Mouse (Mus musculus) CH12.LX (cell line): ENCODE data around the gene Epha6.

Experiments used
- CTCF ChIP-seq, 2 experiments: IDR thresholded peaks in 1 of 2; conservative IDR thresholded peaks in 1 of 2; 2 replicates each; pipeline ENCODE4 v1.5.1; 2011 to 2012; ENCODE audit warnings: low read depth in 2 of 2, low read length in 2 of 2, improper control_type of control experiment in 1 of 2, inconsistent platforms in 1 of 2, mild to moderate bottlenecking in 1 of 2, moderate library complexity in 1 of 2
- GABPA ChIP-seq: IDR thresholded peaks from 2 replicates; pipeline ENCODE4 v1.6.1; 2012; ENCODE audit warnings: low read depth, low read length, improper control_type of control experiment, inconsistent platforms; ENCODE audit not compliant: insufficient replicate concordance
- POLR2A ChIP-seq: IDR thresholded peaks from 2 replicates; pipeline ENCODE4 v1.6.1; 2011; ENCODE audit warnings: low read depth, mild to moderate bottlenecking, improper control_type of control experiment, low read length
- POLR2AphosphoS2 ChIP-seq: IDR thresholded peaks from 2 replicates; pipeline ENCODE4 v1.6.1; 2011; ENCODE audit warnings: low read depth, low read length, improper control_type of control experiment
- RCOR1 ChIP-seq: conservative IDR thresholded peaks from 2 replicates; pipeline ENCODE4 v1.6.1; 2012; ENCODE audit warnings: low read depth, mild to moderate bottlenecking, inconsistent platforms, low read length, improper control_type of control experiment
- SIN3A ChIP-seq: IDR thresholded peaks from 2 replicates; pipeline ENCODE4 v1.6.1; 2012; ENCODE audit warnings: low read length, improper control_type of control experiment, inconsistent platforms
- USF1 ChIP-seq: IDR thresholded peaks from 2 replicates; pipeline ENCODE4 v1.6.1; 2014; ENCODE audit warnings: low read depth, mild to moderate bottlenecking, inconsistent platforms, low read length, improper control_type of control experiment

- TF ChIP-seq POLR2A = no peak
- no peak for TF ChIP-seq CTCF (conservative IDR thresholded peaks at IDR 0.05 in 1 of 2, IDR thresholded peaks at IDR 0.05 in 1 of 2; ENCODE audit: low read depth in 2 of 2, low read length in 2 of 2)
- TF ChIP-seq RCOR1 = no peak
- TF ChIP-seq USF1 = no peak
- no peak for TF ChIP-seq POLR2AphosphoS2
- no peak for TF ChIP-seq GABPA
- TF ChIP-seq SIN3A = no peak
These were observed 577.0 kb downstream of the Epha6 start for GRCm38 (mm10) chr16:60028381-60028780.
